Mouse (Mus musculus): ENCODE data around the gene Cstf3.

Cstf3 gene

DNA sequence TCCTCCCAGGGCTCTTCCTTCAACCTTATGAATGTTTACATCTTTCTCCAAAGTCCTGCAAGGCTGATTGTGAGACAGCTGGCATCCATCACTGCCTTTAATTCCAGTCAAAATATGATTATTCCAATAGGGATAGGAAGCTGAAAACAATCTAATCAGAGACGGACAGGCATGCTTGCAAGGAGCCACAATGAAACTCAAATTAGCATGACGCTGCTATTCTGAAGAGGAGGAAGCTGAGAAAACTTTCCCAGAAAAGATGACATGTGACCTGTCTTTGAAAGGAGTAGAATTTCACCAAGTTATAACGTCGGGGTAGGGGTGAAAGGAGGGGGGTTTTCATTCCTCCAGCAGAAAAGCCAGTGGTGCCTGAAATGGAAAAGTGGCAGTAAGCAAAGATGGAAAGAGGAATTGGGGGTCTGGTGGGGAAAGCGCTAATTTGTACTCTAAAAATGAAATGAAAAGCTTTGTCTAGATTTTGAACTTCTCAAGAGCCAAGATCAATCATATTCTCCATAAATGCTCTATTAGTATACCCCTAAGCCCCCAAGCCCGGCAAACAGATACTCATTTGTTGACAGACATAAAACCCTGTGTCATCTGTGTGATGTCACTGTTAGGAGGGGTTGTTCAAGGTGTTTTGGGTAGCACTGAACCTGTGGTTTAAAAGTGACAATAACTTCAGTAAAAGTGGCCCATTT, 120.5 kb downstream of the Cstf3 start:
- DNase-seq (ENCODE audit: extremely low read depth, low read depth, low spot score) = no peak

DNA sequence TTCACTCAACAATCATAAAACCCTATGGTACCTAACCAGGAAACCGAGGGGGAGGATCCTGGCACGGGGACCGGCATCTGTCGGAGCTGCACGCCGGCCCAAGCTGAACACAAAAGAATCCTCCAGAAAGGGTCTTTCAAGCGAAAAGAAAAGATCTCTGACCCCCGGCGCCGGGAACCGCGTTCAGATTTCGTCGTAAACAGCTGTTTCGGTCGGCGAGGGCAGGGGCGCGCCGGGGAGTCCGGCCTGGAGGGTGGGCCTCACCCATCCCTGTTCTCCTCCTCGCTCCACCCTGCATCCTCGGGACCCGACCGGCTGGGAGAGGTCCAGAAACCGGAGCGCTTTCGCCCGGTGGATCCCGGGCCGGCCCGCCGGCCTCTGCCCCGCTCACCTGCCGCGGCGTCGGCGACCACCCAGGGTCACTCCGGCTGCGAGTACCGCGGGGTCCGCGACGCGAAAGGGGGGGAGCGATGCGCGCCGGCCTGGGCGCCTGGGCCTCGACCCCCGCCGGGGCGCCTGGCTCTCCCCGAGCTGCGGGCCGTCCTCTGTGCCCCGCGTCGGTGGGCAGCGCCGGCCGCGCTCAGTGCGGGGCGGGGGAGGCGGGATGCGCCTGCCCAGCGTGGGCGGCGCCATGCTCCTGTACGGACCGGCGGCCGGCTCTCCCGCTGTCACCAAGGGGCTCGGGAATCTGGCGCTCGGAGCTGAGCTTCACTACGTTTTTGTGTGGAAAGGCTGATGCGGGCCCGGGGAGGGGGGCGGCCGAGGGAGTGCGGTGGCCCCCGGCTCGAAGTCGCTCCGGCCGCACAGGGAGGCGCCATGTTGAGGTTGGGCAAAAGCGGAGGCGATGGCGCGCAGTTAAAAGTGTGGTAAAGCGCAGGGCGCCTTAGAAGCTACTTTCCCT, 121.5 kb downstream of the Cstf3 start, which contains the start of gene Tcp11l1:
Tcp11l1 (minus strand) TSS at position 585 of the 901 bp plus-strand sequence.
- no peak for DNase-seq (ENCODE audit: extremely low read depth, low read depth, low spot score)

DNA sequence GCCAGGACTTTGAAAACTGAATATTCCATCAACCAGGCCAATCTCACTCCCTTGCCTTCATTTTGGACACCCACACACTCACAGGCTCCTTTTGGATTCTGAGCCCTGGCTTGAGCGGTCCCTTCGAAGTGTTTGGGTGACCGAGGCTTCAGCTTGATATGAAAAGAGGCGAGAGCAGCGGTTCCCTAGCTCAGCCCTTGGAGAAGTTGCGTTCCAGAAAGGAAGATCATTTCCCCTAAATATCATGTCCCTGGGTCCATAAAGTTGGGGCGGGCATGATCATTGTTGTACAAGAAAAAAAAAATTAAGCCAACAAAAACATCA, 122.1 kb downstream of the Cstf3 start:
- no peak for DNase-seq (ENCODE audit: extremely low read depth, low read depth, low spot score)

DNA sequence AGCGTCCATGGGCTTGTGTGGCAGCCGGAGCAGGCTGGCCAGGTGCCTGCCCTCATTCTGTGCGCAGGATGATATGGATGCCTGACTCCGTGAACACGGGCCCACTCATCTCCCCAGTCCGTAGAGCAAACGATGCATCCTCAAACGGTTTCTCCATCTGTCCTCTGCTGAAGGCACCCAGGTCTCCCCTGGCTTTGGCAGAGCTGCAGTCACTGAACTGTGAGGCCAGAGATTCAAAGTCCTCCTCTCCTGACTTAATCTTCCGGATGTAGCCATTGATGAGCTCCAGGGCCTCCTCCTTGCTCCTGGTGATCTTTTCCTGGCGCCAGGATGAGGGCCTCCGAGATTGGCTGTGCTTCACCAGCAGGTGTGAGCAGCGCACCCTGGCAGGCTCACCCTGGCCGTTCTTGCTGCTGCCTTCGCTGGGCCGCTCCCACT, 124.0 kb downstream of the Cstf3 start:
- no peak for DNase-seq (ENCODE audit: extremely low read depth, low read depth, low spot score)

Data from fat pad, adult 2 months (tissue).